Mouse (Mus musculus): Measurements from ENCODE around the gene Lcmt2.

DNA sequence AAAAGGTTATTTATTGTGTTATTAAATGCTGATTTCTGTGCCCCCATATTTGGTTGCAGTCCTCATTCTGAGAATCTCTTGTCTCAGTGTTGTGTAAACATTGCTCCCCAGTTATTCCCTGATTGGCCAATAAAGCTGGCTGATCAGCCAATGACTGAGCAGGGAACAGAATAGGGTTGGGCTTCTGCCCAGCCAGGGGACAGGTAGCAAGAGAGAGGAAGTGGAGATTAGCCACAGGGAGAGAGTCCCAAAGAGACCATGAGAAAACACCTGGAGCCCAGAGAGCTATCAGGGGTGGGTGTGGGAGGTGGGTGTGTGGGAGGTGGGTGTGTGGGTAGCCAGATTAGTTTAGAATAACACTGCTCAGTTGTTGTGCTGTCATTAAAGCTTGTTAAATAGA, 34.5 kb downstream of the Lcmt2 start:
- TF ChIP-seq GATA1 (IDR thresholded peaks at IDR 0.05; ENCODE audit: borderline replicate concordance, low read length): no peak
- TF ChIP-seq FLI1 (IDR thresholded peaks at IDR 0.05; ENCODE audit: low read length): no peak

All from megakaryocyte, embryonic 14.5 days (primary cell).